Mouse (Mus musculus): ENCODE measurements at regions not wholly inside any gene's neighbourhood (a gene's known extent, or its start where the extent isn't known, plus 50 kb on each side); places are given as distances from the start of the nearest gene placed in this dataset.
"Not testable (repeated sequence)": the region's sequence is repeated elsewhere in the genome, so short reads cannot be mapped to it uniquely, and the experiment has no call there.

- H3K4me2 ChIP-seq: no peak overlapping the region
- no peak overlapping the region for H3K27ac ChIP-seq (ENCODE audit: low read depth, low read length)
- H3K9ac ChIP-seq (ENCODE audit: low read depth, low read length): no peak overlapping the region
- H3K4me1 ChIP-seq (ENCODE audit: control insufficient read depth, insufficient read depth, low read length): peaks cover 3% of the 10 kb centered on the region; the same call in 1 of the 2 replicates
- WGBS (ENCODE audit: insufficient replicate concordance): 26% methylated on average over 3 of the region's 3 CpGs
- H3K27me3 ChIP-seq (ENCODE audit: control insufficient read depth, insufficient read depth, low read length): no peaks in the 10 kb centered on the region
- no peaks in the 10 kb centered on the region for H3K36me3 ChIP-seq (ENCODE audit: control insufficient read depth, insufficient read depth, low read length)
- no peak overlapping the region for H3K4me3 ChIP-seq (ENCODE audit: low read depth, low read length)
- no peak for ATAC-seq (replicated peaks; ENCODE audit: insufficient number of reproducible peaks, low FRiP score, low TSS enrichment)
- H3K9me3 ChIP-seq (replicated peaks; ENCODE audit: control insufficient read depth, low read length): no peaks in the 10 kb centered on the region
Observed at GRCm38 (mm10) chr14:45810630-45811029, 152.7 kb upstream of the Ddhd1 start.

GRCm38 (mm10) chr14:45815598-45815997, 157.7 kb upstream of the Ddhd1 start:
- no peak for ATAC-seq (replicated peaks; ENCODE audit: insufficient number of reproducible peaks, low FRiP score, low TSS enrichment)
- H3K36me3 ChIP-seq (ENCODE audit: control insufficient read depth, insufficient read depth, low read length): no peaks in the 10 kb centered on the region
- no peak overlapping the region for H3K27ac ChIP-seq (ENCODE audit: low read depth, low read length)
- no peaks in the 10 kb centered on the region for H3K9me3 ChIP-seq (replicated peaks; ENCODE audit: control insufficient read depth, low read length)
- H3K4me2 ChIP-seq: no peak overlapping the region
- H3K27me3 ChIP-seq (ENCODE audit: control insufficient read depth, insufficient read depth, low read length): no peaks in the 10 kb centered on the region
- 64% methylated on average over 2 of the region's 2 CpGs for WGBS (ENCODE audit: insufficient replicate concordance)
- H3K4me3 ChIP-seq (ENCODE audit: low read depth, low read length): no peak overlapping the region
- H3K9ac ChIP-seq (ENCODE audit: low read depth, low read length): no peak overlapping the region
- no peaks in the 10 kb centered on the region for H3K4me1 ChIP-seq (ENCODE audit: control insufficient read depth, insufficient read depth, low read length)

- not testable (repeated sequence) for H3K4me3 ChIP-seq (ENCODE audit: low read depth, low read length); H3K9ac ChIP-seq (ENCODE audit: low read depth, low read length); H3K36me3 ChIP-seq (ENCODE audit: control insufficient read depth, insufficient read depth, low read length); H3K4me1 ChIP-seq (ENCODE audit: control insufficient read depth, insufficient read depth, low read length); ATAC-seq (replicated peaks; ENCODE audit: insufficient number of reproducible peaks, low FRiP score, low TSS enrichment); H3K9me3 ChIP-seq (replicated peaks; ENCODE audit: control insufficient read depth, low read length); H3K4me2 ChIP-seq; H3K27me3 ChIP-seq (ENCODE audit: control insufficient read depth, insufficient read depth, low read length); H3K27ac ChIP-seq (ENCODE audit: low read depth, low read length)
- 89% methylated on average over 17 of the region's 17 CpGs for WGBS (ENCODE audit: insufficient replicate concordance)
Observed at GRCm38 (mm10) chr14:45816611-45817010, 158.7 kb upstream of the Ddhd1 start.

GRCm38 (mm10) chr14:45817756-45818155, 159.8 kb upstream of the Ddhd1 start:
- Histone ChIP-seq H3K4me1 (ENCODE audit: control insufficient read depth, insufficient read depth, low read length) (no peaks in the 10 kb centered on the region), H3K36me3 (ENCODE audit: control insufficient read depth, insufficient read depth, low read length) (no peaks in the 10 kb centered on the region), H3K27me3 (ENCODE audit: control insufficient read depth, insufficient read depth, low read length) (no peaks in the 10 kb centered on the region), H3K9me3 (replicated peaks; ENCODE audit: control insufficient read depth, low read length) (no peaks in the 10 kb centered on the region), H3K27ac (ENCODE audit: low read depth, low read length) (no peak overlapping the region), H3K4me3 (ENCODE audit: low read depth, low read length) (no peak overlapping the region), H3K9ac (ENCODE audit: low read depth, low read length) (no peak overlapping the region), H3K4me2 (no peak overlapping the region)
- WGBS (ENCODE audit: insufficient replicate concordance): 75% methylated on average over 3 of the region's 3 CpGs
- ATAC-seq (replicated peaks; ENCODE audit: insufficient number of reproducible peaks, low FRiP score, low TSS enrichment): no peak

GRCm38 (mm10) chr14:45824601-45825000, 166.7 kb upstream of the Ddhd1 start:
- H3K27me3 ChIP-seq (ENCODE audit: control insufficient read depth, insufficient read depth, low read length): no peaks in the 10 kb centered on the region
- H3K9me3 ChIP-seq (replicated peaks; ENCODE audit: control insufficient read depth, low read length): no peaks in the 10 kb centered on the region
- H3K4me3 ChIP-seq (ENCODE audit: low read depth, low read length): no peak overlapping the region
- no peaks in the 10 kb centered on the region for H3K36me3 ChIP-seq (ENCODE audit: control insufficient read depth, insufficient read depth, low read length)
- H3K9ac ChIP-seq (ENCODE audit: low read depth, low read length): no peak overlapping the region
- WGBS (ENCODE audit: insufficient replicate concordance): 60% methylated on average over 2 of the region's 2 CpGs
- H3K27ac ChIP-seq (ENCODE audit: low read depth, low read length): no peak overlapping the region
- no peak for ATAC-seq (replicated peaks; ENCODE audit: insufficient number of reproducible peaks, low FRiP score, low TSS enrichment)
- H3K4me2 ChIP-seq: no peak overlapping the region
- H3K4me1 ChIP-seq (ENCODE audit: control insufficient read depth, insufficient read depth, low read length): no peaks in the 10 kb centered on the region

- H3K27me3 ChIP-seq (ENCODE audit: control insufficient read depth, insufficient read depth, low read length): no peaks in the 10 kb centered on the region
- ATAC-seq (replicated peaks; ENCODE audit: insufficient number of reproducible peaks, low FRiP score, low TSS enrichment): no peak
- WGBS (ENCODE audit: insufficient replicate concordance): 73% methylated on average over 3 of the region's 3 CpGs
- H3K4me1 ChIP-seq (ENCODE audit: control insufficient read depth, insufficient read depth, low read length): no peaks in the 10 kb centered on the region
- no peaks in the 10 kb centered on the region for H3K36me3 ChIP-seq (ENCODE audit: control insufficient read depth, insufficient read depth, low read length)
- H3K27ac ChIP-seq (ENCODE audit: low read depth, low read length): no peak overlapping the region
- no peaks in the 10 kb centered on the region for H3K9me3 ChIP-seq (replicated peaks; ENCODE audit: control insufficient read depth, low read length)
- H3K4me2 ChIP-seq: no peak overlapping the region
- H3K4me3 ChIP-seq (ENCODE audit: low read depth, low read length): no peak overlapping the region
- H3K9ac ChIP-seq (ENCODE audit: low read depth, low read length): no peak overlapping the region
Observed at GRCm38 (mm10) chr14:45826023-45826422, 168.1 kb upstream of the Ddhd1 start.

GRCm38 (mm10) chr14:45827096-45827495, 169.2 kb upstream of the Ddhd1 start:
- Histone ChIP-seq H3K4me2 (no peak overlapping the region), H3K27ac (ENCODE audit: low read depth, low read length) (no peak overlapping the region), H3K9ac (ENCODE audit: low read depth, low read length) (no peak overlapping the region), H3K4me3 (ENCODE audit: low read depth, low read length) (no peak overlapping the region), H3K4me1 (ENCODE audit: control insufficient read depth, insufficient read depth, low read length) (no peaks in the 10 kb centered on the region), H3K9me3 (replicated peaks; ENCODE audit: control insufficient read depth, low read length) (no peaks in the 10 kb centered on the region), H3K36me3 (ENCODE audit: control insufficient read depth, insufficient read depth, low read length) (no peaks in the 10 kb centered on the region), H3K27me3 (ENCODE audit: control insufficient read depth, insufficient read depth, low read length) (no peaks in the 10 kb centered on the region)
- 59% methylated on average over 1 of the region's 1 CpGs for WGBS (ENCODE audit: insufficient replicate concordance)
- ATAC-seq (replicated peaks; ENCODE audit: insufficient number of reproducible peaks, low FRiP score, low TSS enrichment): no peak

GRCm38 (mm10) chr14:45830457-45830856, 172.5 kb upstream of the Ddhd1 start:
- Histone ChIP-seq H3K27me3 (ENCODE audit: control insufficient read depth, insufficient read depth, low read length) (no peaks in the 10 kb centered on the region), H3K36me3 (ENCODE audit: control insufficient read depth, insufficient read depth, low read length) (no peaks in the 10 kb centered on the region), H3K4me2 (no peak overlapping the region), H3K9me3 (replicated peaks; ENCODE audit: control insufficient read depth, low read length) (no peaks in the 10 kb centered on the region), H3K27ac (ENCODE audit: low read depth, low read length) (no peak overlapping the region), H3K4me3 (ENCODE audit: low read depth, low read length) (no peak overlapping the region), H3K4me1 (ENCODE audit: control insufficient read depth, insufficient read depth, low read length) (no peaks in the 10 kb centered on the region), H3K9ac (ENCODE audit: low read depth, low read length) (no peak overlapping the region)
- 85% methylated on average over 5 of the region's 5 CpGs for WGBS (ENCODE audit: insufficient replicate concordance)
- no peak for ATAC-seq (replicated peaks; ENCODE audit: insufficient number of reproducible peaks, low FRiP score, low TSS enrichment)

- Histone ChIP-seq H3K9me3 (replicated peaks; ENCODE audit: control insufficient read depth, low read length) (no peaks in the 10 kb centered on the region), H3K4me1 (ENCODE audit: control insufficient read depth, insufficient read depth, low read length) (no peaks in the 10 kb centered on the region), H3K27ac (ENCODE audit: low read depth, low read length) (no peak overlapping the region), H3K27me3 (ENCODE audit: control insufficient read depth, insufficient read depth, low read length) (no peaks in the 10 kb centered on the region), H3K36me3 (ENCODE audit: control insufficient read depth, insufficient read depth, low read length) (no peaks in the 10 kb centered on the region), H3K4me3 (ENCODE audit: low read depth, low read length) (no peak overlapping the region), H3K4me2 (no peak overlapping the region), H3K9ac (ENCODE audit: low read depth, low read length) (no peak overlapping the region)
- 65% methylated on average over 11 of the region's 11 CpGs for WGBS (ENCODE audit: insufficient replicate concordance)
- ATAC-seq (replicated peaks; ENCODE audit: insufficient number of reproducible peaks, low FRiP score, low TSS enrichment): no peak
Observed at GRCm38 (mm10) chr14:45837039-45837438, 179.1 kb upstream of the Ddhd1 start.
